Mouse (Mus musculus): ENCODE results near the gene Mapkapk5.

Mapkapk5 gene

DNA sequence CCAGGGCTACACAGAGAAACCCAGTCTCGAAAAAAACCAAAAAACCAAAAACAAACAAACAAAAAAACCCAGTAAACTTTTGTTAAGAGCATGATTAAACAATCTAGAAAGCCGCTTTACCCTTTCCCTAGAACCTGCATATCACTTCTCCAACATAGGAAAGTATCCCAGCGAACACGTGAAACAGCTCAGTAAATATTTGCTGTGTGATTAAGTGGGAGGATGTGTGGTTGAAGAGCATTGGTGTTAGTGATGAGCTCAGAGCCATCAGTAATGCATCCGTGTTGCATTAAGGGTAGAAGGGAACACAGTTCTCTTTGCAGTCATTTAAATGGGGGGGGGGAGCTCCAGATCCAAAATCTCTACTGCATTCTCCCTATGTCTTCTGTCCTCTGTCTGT, 60.9 kb downstream of the Mapkapk5 start:
- DNase-seq: no peak

DNA sequence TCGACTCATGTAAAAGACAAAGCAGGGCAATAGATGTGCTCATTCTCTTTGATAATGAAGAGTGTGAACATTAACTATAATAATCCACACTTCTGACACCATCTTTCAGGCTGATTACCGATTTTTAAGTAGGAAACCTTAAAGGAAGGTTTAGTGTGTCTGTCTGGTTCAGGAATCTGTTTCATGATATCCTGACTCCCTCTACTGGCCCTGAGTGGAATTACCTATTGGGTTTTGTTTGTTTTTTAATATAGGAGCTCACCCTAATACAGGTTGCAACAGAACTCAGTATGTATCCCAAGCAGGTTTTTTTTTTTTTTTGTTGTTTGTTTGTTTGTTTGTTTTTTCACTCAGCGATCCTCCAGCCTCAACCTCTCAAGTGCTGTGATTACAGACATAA, 68.0 kb downstream of the Mapkapk5 start:
- no peak for DNase-seq

DNA sequence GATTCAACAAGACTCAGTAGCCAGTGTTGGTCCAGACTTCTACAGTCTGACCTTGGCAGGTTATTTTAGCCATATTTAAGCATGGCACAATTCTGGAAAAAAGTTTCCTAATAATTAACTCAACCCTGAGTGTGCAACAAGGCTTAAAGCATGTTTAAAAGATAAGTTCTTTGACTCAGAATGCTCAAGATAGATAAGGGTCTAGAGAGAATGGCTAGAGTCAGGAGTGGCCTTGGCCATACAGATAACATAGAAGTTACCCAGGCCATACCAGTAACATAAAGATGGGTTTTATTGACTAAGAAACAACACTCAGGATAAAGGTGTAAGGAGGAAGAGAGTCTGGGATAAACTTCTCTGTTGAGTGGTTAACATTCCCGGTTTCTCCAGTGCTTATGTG, 69.7 kb downstream of the Mapkapk5 start:
- no peak for DNase-seq

Data from right cerebral cortex, postnatal 14 days (tissue).